Mouse (Mus musculus): ENCODE data around the gene Hcn1.
"Not testable (repeated sequence)": the region's sequence is repeated elsewhere in the genome, so short reads cannot be mapped to it uniquely, and the experiment has no call there.

Hcn1 gene

DNA sequence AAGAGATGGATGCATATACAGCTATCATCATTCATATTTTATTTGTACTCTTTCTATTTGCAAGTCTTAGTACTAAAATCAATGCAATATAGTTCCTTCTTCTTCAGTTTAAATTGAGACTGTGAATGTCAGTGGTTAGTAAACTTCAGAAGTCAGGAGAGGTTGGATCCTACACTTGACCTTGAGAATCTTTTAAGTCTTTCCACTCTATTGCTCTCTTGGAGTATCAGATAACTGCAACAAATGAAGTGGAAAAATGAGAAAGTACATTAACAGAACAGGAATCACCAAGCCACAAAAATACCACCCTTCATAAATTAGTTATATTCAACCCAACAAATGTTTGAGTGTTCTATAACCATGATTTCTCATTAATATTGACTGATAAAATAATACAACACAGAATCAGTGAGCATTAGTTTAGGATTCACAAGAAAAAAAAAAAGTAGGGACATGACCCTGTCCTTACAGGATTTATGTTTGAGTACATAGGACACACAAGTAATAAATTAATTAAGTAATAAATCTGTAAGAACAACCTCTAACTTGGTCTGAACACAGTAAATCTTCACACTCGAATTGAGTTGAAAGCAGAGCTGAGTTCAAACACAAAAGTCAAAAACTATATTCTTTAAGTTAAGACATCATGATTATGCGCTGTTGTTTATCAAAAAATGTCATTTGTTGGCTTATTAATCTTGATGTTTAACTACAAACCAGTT lies 397.8 kb downstream of the Hcn1 start:
- no peak for ATAC-seq (ENCODE audit: insufficient number of reproducible peaks, low FRiP score, low TSS enrichment)

DNA sequence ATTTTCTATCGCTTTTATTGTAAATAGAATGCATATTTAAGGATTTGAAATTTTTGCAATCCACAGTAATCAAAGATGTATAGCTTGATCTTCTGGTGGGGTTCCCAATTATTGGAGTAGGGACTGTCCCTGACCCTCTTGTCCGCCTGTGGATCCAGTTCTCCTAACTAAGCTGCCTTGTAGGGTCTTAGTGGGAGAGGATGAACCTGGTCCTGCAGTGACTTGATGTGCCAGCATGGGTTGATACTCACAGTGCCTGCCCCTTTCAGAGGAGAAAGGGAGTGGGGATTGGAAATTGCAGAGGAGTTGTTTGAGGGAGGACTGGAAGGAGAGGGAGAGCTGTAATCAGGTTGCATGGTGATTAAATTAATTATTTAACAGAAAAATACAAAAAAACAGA lies 398.4 kb downstream of the Hcn1 start:
- ATAC-seq (ENCODE audit: insufficient number of reproducible peaks, low FRiP score, low TSS enrichment): no peak

DNA sequence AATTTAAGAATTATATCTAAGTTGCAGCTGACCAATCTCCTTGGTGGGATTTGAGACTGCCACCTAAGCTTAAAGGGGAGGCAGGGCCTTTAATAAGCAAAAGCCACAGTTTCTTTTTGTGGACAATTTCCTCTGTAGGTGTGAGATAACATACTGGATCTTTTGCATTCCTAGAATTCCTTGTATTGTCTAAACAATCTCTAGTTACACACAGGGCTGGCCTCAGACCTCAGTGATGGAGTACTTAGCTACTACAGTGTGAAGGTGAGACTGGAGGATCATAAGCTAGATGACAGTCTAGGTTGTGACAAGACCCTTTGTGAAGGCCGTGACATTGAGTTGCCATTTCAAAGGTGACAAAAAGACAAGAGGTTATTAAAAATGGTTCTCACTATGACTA lies 419.1 kb downstream of the Hcn1 start:
- ATAC-seq (ENCODE audit: insufficient number of reproducible peaks, low FRiP score, low TSS enrichment): no peak

GRCm38 (mm10) chr13:118022891-118023290 lies 420.8 kb downstream of the Hcn1 start:
- not testable (repeated sequence) for ATAC-seq (ENCODE audit: insufficient number of reproducible peaks, low FRiP score, low TSS enrichment)

DNA sequence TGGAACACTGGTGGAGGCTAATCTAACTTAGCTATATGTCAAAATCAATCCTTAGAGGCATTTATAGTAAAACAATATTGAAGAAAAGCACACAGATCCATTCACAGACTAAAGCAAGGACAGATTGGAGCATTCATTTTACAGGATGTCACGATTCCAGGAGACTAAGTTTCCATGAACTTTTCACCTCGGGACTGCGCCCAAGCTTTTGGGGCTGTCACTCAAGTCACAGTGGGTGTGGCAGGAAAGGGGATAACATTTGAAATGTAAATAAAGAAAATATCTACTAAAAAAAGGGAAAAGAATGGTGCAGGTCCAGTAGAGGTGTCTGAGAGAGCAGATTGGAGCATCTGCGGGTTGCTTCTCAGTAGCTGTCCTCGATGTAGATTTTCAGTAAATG lies 421.3 kb downstream of the Hcn1 start:
- no peak for ATAC-seq (ENCODE audit: insufficient number of reproducible peaks, low FRiP score, low TSS enrichment)

DNA sequence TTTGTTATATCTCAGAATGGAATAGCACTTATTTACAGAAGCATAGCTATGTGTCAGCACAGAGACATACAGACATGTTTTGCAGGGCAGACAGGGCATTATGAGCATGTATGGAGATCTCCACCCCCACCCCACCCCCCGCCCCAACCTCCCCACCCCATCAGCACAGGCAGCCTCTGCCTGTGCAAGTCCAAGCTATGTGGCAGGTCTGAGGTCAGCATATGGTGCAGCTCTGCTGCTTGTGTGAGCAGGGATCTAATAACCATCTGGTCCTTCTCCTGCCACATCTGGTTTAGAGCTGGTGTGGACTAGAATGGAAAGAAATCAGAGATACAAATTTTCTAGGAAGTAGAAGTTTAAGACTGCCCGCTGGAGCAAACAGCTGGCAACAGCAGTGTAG lies 424.4 kb downstream of the Hcn1 start:
- no peak for ATAC-seq (ENCODE audit: insufficient number of reproducible peaks, low FRiP score, low TSS enrichment)

GRCm38 (mm10) chr13:118027868-118028267 lies 425.7 kb downstream of the Hcn1 start:
- no peak for ATAC-seq (ENCODE audit: insufficient number of reproducible peaks, low FRiP score, low TSS enrichment)

DNA sequence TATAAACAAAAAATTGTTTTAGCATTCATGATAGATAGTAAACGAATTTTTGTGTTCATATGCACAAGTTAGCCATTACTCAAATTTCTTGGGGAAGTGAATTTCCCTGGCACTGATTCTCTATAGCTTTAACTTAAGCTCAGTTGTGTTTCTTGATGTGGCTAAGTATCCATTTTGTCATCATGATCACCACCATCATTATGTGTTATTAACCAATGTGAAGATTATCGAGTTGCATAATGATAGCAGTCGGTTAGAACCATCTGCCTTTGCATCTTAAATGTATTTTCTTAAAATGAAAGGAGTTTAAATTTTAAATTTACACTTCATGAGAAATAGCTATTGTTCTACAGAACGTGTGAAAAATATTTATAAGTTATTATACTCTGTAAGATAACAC lies 426.5 kb downstream of the Hcn1 start:
- no peak for ATAC-seq (ENCODE audit: insufficient number of reproducible peaks, low FRiP score, low TSS enrichment)

- no peak for ATAC-seq (ENCODE audit: insufficient number of reproducible peaks, low FRiP score, low TSS enrichment)
Measured at GRCm38 (mm10) chr13:118029579-118029978, 427.5 kb downstream of the Hcn1 start.

DNA sequence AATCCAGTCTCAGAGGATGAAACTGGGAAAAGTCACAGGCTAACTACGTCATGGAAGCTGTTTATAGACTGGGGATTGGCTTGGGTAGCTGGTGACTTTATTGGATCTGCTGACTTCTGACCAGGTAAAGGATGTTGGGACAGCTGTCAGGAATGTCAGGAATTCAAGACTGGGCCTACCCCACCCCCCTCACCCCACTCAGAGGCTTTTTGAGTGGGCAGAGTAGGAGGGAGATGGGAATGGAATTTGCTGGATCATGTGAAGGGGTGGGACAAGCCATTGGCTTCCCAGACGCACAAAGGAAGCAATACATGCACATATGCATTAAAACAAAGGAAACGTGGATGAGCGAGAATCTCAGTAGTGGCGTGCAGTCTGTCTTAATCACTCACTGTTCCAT lies 433.5 kb downstream of the Hcn1 start:
- ATAC-seq (ENCODE audit: insufficient number of reproducible peaks, low FRiP score, low TSS enrichment): no peak

All from cerebellum, adult (tissue).